Mouse (Mus musculus) embryo, embryonic 11 days (tissue): ENCODE results near the gene Gm13030.
"Not testable (repeated sequence)": the region's sequence is repeated elsewhere in the genome, so short reads cannot be mapped to it uniquely, and the experiment has no call there.

Experiments
- DNase-seq: peaks from one replicate; pipeline ENCODE4 v3.0.0-alpha.2; 2015

Gm13030 gene

GRCm38 (mm10) chr4:138873864-138874263 lies at the start of gene Gm13030:
TSS of gene Gm13030 (minus strand) at chr4:138873964.
- DNase-seq: no peak

- peak; percentile 91 for DNase-seq
Observed at GRCm38 (mm10) chr4:138922131-138922459, 48.3 kb upstream of the Gm13030 start.

- no peak for DNase-seq
Observed at GRCm38 (mm10) chr4:138921254-138922130, 47.7 kb upstream of the Gm13030 start.

DNA sequence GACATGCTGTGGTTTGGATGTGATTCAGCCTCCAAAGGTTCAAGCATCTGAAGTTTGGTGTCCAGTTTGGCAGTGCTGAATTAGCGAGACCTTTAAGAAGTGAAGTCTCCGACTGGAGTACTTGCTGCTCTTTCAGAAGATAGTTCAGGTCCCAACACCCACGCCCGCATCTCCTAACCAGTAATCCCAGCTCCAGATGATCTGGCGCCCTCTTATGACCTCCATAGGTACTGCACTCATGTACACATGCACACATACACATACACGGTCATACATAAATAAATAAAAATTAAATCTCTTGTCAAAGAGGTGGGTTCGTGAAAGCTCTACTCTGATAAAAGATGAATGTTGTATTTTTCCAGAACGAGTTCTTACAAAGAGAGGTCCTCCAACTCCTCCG lies 43.5 kb upstream of the Gm13030 start:
- DNase-seq: no peak

- peak; percentile 94 for DNase-seq
Observed at GRCm38 (mm10) chr4:138913797-138914196, 40.0 kb upstream of the Gm13030 start, which contains the start of gene Otud3. TSS of gene Otud3 (minus strand) at chr4:138913945.

DNA sequence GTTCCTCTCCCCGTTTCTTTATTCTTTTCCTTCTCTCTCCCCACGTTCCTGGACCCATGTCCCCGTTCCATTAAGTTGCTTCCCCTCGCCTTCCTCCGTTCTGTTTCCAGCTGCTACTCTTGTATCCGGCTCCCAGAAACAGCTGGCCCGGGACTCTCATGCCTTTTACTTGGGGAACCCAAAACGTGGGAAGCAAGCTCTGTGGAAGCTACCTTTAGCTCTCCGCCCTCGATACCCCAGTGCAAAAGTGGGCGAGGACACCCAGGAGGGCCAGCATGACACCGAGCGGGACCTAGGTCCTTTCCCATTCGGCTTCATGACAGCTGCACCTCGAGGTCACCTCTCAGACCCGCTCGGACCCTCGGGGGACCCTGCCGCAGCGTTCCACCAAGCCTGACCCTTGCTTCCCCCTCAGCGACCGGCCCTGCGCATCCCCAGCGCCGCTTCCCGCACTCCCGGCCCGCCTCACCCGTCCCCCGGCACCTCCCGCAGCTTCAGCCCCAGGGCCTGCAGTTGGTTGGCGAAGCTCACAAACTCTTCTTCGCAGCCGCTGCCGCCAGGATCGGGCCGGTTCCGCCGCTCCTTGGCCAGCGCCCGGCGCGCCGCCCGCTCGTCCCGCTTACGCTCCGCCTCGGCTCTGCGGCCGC lies 39.5 kb upstream of the Gm13030 start:
- peak; percentile 26 for DNase-seq

DNA sequence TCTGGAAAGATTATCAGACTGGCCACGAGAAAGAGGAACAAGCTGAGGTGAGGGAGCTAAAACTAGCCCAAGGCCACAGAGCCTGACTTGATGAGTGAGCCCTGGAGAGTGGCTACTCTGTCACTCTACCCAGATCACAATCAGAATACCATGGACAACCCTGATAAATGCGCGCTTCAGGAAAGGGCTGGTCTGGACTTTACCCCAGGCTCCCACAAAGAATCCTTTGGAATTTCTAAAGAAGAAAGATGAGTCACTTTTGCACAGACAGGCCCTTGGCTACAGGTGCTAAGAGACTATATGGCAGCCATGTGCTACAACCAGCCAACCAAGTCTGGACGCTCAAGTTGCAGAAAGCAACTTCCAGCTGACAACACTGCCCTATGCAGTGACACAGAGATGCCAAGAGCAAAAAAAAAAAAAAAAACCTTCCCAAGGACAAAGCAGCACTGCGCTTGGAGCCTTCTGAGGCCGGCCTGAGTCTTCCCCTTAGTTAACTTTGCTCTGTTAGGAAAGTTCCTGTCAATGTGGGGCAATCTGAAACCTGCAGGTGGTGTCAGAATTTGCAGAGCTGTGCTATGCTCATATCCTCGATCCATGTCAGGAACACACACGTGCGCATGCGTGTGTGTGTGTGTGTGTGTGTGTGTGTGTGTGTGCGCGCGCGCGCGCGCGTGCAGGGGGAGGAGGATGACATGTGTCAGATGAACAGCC lies 32.0 kb upstream of the Gm13030 start:
- no peak for DNase-seq

DNA sequence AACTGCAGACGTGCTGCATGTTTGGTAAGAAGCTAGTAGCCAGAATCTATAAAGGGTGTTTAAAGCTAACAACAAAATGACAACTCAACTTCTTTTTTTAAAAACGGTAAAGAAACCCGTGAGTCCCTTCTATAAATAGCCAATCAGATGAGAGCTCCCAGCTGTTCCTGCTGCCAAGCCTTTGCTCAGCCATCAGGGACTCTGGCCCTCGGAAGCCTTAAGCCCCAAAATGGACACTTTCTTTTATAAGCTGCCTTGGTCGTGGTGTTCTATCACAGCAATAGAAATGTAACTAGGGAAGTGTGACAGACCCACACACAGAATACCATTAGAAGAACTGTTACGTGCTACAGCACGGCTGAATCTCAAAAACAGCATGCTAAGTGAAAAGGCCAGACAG lies 25.6 kb upstream of the Gm13030 start:
- no peak for DNase-seq

DNA sequence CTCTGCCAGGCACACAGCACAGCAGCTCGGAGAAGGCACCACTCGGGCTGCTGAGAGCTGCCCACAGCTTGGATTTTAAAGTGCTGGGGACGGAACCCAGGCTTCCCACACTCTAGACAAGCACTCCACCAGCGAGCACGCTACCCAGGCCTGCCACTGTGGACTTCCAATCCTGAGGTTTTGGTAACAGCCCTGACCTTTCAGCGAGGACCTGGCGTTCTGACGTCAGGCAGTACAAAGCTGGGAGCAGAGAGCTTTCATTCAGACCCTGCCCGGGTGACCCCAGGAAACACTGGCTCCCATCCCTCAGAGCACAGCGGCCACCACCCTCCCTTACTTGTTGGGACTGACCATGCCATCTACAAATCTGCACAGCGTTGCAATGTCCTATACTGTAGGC lies 20.0 kb upstream of the Gm13030 start:
- DNase-seq: not testable (repeated sequence)

DNA sequence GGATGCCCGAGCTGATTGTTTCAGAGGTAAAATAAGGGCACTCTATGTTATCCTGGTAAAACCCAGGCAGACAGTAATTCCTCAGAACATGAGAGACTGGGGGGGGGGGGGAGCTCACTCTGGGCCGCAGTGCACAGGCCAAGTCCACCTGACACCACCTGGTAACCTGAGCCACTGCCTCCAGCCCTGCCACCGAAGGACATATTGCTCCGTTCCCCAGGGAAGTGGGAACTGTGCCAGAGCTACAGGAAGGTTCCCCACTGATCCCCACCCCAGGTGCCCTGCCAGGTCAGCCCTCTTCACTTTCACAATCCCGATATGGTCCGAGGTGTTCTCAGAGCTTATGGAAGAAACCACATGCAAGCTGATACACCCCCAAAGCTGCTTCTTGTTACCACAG lies 18.9 kb upstream of the Gm13030 start:
- DNase-seq: no peak

DNA sequence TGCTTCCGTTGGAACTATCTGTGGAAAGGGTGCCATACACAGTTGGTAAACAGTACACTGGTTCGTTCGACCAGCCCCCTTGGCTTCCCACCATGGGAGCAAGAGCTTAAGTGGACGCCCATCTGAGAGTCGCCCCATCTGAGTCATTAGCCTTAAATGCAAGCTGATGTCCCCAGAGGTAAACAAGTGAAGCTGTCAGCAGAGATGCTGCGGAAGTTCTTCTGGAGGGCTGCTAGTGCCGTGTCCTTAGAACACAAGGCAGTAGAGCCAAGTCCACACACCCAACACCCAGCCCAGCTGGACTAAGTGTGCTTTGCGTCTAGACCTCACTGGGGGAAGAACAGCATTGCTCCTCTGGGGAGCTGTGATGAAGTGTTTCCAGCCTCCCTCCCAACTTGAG lies 15.9 kb upstream of the Gm13030 start:
- no peak for DNase-seq

DNA sequence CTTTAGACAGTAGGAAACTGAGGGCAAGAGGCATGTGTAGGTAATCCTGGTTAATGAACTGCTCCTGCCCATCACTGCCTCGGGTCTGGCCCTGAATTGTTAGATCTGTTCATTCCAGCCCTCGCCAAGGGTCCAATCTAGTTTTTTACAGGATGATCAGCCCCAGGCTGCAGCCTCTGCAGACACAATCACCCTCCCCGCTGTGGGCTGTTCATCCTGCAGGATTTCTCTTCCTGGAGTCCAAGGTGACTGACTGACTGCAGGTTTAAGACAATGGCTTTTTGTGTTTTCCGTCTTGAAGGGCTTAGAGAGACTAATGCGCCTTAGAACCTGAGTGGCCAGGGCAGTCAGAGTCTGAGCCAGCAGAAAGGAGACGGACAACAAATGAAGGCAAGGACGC lies 15.4 kb upstream of the Gm13030 start:
- DNase-seq: no peak

GRCm38 (mm10) chr4:138884261-138884660 lies 10.5 kb upstream of the Gm13030 start:
- DNase-seq: peak; percentile 85

GRCm38 (mm10) chr4:138882179-138882578 lies 8.4 kb upstream of the Gm13030 start:
- peak; percentile 47 for DNase-seq

GRCm38 (mm10) chr4:138880811-138881584 lies 7.2 kb upstream of the Gm13030 start:
- DNase-seq: no peak

- DNase-seq: no peak
Observed at GRCm38 (mm10) chr4:138879808-138880207, 6.0 kb upstream of the Gm13030 start.

- no peak for DNase-seq
Observed at GRCm38 (mm10) chr4:138878783-138879182, 5.0 kb upstream of the Gm13030 start.

GRCm38 (mm10) chr4:138877731-138878130 lies 4.0 kb upstream of the Gm13030 start, which contains the start of gene Pla2g2e:
TSS of gene Pla2g2e (plus strand) at chr4:138877942.
- DNase-seq: no peak

GRCm38 (mm10) chr4:138875986-138876385 lies 2.2 kb upstream of the Gm13030 start:
- DNase-seq: no peak

DNA sequence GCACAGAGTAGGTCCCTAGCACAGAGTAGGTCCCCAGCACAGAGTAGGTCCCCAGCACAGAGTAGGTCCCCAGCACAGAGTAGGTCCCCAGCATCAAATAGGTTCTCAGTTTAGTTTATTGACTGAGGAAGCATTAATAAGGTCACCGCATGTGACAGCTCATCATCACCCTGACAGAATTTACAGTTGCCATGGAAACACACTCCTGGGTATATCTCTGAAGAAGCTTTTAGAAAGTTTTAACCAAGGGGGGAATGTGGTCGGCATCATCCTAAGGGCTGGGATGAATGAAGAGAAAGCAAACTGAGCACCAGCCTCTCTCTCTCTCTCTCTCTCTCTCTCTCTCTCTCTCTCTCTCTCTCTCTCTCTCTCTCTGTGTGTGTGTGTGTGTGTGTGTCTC lies 1.5 kb upstream of the Gm13030 start:
- DNase-seq: not testable (repeated sequence)

GRCm38 (mm10) chr4:138868666-138869065 lies 5.1 kb downstream of the Gm13030 start:
- peak; percentile 39 for DNase-seq

DNA sequence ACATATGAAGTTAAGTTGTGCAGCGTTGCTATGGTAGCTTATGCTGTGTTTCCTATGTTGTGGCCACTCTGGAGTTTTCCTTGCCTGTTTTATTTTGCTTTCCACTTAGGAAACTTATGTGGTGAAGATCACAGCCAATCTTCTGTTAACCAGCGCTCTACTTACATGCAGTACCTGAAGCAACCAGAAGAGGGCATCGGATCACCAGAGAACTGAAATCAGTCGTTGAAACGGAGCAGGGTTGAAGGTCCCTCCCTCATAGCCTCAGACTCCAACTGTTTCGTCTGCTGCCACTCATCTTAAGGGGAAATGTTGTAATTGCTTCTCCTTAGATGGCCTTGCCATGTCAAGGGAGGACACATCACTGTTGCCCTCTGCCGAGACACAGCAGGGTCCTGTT lies 7.4 kb downstream of the Gm13030 start:
- peak; percentile 79 for DNase-seq

DNA sequence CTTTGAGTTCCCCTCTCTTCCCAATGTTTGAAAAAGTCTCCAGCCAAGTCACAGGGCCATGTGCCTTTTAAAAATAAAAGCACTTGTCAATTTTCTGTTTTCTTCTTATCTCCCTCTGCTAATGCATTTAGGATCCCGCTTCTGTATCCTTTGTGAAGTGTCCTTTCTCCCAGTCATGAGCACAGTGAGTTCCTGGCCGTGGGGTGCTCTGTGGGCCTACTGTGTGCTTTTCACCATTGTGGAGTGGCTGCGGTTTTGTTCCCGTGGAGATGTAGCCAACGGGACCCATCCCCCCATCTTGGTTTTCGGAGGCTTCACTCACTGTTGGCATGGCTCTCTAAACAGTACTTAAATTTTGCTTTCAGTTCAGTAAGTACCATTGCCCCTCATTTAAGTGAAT lies 7.8 kb downstream of the Gm13030 start:
- DNase-seq: no peak
